Mouse (Mus musculus): Measurements from ENCODE around the gene Selenon. TPM values are rescaled to one million over a fixed set of nuclear protein-coding genes. Genes with fewer than 3 reads are reported as not detected.
A peak's percentile ranks its signal among the peaks of the same experiment; 100 is the strongest.
"Not testable (repeated sequence)": the region's sequence is repeated elsewhere in the genome, so short reads cannot be mapped to it uniquely, and the experiment has no call there.

Selenon gene
- polyA plus RNA-seq, 1 experiment from 2014 or later, result 48.0 TPM

DNA sequence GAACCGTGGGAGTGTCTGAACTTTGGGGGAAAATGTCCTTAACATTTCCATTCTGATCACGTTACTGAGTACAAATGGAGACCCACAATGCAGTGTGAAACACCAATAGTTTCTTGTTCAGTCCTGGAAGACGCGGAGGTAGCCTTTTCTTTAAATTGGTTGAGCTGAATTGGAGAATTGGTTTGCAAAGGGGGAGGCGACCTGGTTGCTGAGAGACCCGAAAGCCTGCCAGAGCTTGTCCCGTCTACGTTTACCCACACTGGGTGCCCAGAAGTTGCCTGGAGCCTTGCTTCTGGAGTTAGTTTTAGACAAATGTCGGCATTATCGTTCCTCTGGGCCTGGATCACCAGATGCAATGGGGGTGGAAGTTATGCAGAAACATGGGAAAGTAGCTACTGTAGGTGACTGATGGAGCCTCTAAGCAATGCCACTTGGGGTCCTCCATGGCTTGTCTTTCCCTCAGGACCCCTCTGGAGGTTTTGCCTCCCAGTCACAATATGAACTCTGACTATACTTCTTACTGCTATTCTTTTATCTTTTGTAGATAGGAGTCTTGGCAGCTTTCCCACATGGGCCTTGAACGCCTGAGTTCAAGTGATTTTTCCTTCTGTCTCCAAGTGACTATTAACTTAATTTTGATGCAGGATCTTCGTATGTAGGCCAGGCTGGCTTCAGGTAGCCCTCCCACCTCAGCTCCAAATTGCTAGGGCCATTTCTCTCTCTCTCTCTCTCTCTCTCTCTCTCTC lies 53.8 kb downstream of the Selenon start:
- 0 out of 2 replicates have a peak, but pooled peaks cover 3% of the 10 kb centered on the region for H3K4me1 ChIP-seq (ENCODE audit: control insufficient read depth, insufficient read depth, low read length)

DNA sequence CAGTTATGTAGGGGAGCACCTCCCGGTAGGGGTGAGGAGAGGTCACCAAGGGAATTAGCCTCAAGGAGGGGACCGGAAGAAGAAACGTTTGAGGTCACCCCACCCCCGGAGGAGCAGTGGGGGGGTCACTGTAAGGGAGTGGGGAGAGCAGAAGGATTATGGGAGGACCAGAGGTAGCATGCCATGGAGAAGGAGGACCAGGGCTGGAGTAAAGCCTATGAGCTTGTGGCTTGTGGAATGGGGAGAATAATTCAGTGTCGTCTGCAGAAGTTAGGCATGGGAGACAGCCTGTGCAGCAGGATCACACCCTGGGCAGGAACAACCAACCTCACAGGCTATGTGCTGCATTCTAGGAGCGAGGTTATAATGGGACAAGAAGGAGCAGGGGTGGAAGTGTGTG lies 54.7 kb downstream of the Selenon start:
- no peak; the same call in 1 of the 2 replicates for ATAC-seq (ENCODE audit: insufficient read depth, low FRiP score, low TSS enrichment)
- WGBS, result 10% methylated on average over 6 of the region's 6 CpGs
- Histone ChIP-seq H3K4me3 (ENCODE audit: low read depth, low read length) (peak overlapping the region; percentile 46), H3K4me2 (ENCODE audit: low read depth) (peak overlapping the region; percentile 93), H3K27me3 (ENCODE audit: control insufficient read depth, insufficient read depth, low read length) (no peaks in the 10 kb centered on the region; the same call in 1 of the 2 replicates), H3K27ac (ENCODE audit: low read depth, low read length) (no peak overlapping the region), H3K9ac (ENCODE audit: low read length) (peak overlapping the region; percentile 62), H3K36me3 (ENCODE audit: control insufficient read depth, insufficient read depth, low read length) (no peaks in the 10 kb centered on the region), H3K9me3 (ENCODE audit: control insufficient read depth, low read length) (no peaks in the 10 kb centered on the region), H3K4me1 (ENCODE audit: control insufficient read depth, insufficient read depth, low read length) (0 out of 2 replicates have a peak, but pooled peaks cover 3% of the 10 kb centered on the region)
- DNase-seq (ENCODE audit: low spot score), result no peak

More for the DNA sequence above, 53.8 kb downstream of the Selenon start:
- no peak overlapping the region for H3K4me2 ChIP-seq (ENCODE audit: low read depth)
- DNase-seq (ENCODE audit: low spot score) (no peak), ATAC-seq (ENCODE audit: insufficient read depth, low FRiP score, low TSS enrichment) (no peak)
- no peak overlapping the region for H3K27ac ChIP-seq (ENCODE audit: low read depth, low read length)
- no peaks in the 10 kb centered on the region for H3K36me3 ChIP-seq (ENCODE audit: control insufficient read depth, insufficient read depth, low read length)
- H3K27me3 ChIP-seq (ENCODE audit: control insufficient read depth, insufficient read depth, low read length), result no peaks in the 10 kb centered on the region; the same call in 1 of the 2 replicates
- H3K4me3 ChIP-seq (ENCODE audit: low read depth, low read length), result no peak overlapping the region
- no peaks in the 10 kb centered on the region for H3K9me3 ChIP-seq (ENCODE audit: control insufficient read depth, low read length)
- WGBS, result 85% methylated on average over 12 of the region's 12 CpGs
- H3K9ac ChIP-seq (ENCODE audit: low read length), result no peak overlapping the region

DNA sequence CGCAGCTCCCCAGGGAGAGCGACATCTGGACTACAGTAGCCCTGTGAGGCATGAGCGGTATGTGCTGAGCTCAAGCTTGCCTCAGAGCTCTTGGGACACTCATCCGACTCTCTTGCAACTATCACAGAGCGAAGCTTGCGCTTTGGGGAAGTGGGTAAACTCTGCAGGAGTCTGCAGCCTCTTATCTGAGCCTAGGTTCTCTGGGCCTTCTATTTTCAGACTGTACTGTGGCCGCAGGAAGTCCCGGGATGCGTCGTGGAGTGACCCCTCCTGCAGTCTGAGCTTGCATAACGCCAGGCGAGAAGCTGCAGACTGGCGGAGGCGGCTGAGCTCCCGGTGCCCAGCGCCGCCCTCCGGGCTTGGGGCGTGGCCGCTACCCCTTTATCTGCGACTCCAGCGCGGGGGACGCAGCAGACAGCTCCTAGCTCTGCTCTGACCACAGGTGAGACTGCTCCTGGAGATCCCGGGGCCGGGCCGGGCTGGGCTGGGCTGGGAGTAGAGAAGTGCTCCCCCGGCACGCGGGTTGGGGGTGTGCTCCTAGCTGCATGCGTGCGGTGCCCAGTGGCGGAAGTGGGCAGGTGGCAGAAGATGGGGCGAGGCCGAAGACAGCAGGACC lies 55.3 kb downstream of the Selenon start, which contains the start of gene Paqr7:
Gene Paqr7 (plus strand): TSS at position 103 of the 616 bp plus-strand sequence.
- DNase-seq (ENCODE audit: low spot score), result peak; percentile 57

DNA sequence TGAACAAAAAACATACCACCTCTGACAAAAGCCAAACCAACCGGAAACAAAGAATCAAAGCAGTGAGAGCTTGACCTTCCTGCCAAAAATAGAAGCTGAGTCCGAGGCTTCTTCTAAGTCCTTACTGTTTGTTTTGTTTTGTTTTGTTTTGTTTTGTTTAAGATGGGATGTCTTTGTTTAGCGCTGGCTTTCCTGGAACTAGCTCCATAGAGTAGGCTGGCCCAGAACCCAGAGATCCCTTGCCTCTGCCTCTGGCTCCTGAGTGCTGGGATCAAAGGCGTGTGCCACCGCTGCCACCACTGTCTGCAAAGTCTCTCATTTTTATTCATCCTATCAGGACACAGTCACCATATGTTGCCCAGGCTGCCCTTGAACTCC lies 56.4 kb downstream of the Selenon start:
- 72% methylated on average over 5 of the region's 5 CpGs for WGBS
- no peak overlapping the region for H3K4me2 ChIP-seq (ENCODE audit: low read depth)
- H3K4me3 ChIP-seq (ENCODE audit: low read depth, low read length), result no peak overlapping the region
- H3K27me3 ChIP-seq (ENCODE audit: control insufficient read depth, insufficient read depth, low read length), result no peaks in the 10 kb centered on the region; the same call in 1 of the 2 replicates
- 0 out of 2 replicates have a peak, but pooled peaks cover 3% of the 10 kb centered on the region for H3K4me1 ChIP-seq (ENCODE audit: control insufficient read depth, insufficient read depth, low read length)
- H3K27ac ChIP-seq (ENCODE audit: low read depth, low read length), result no peak overlapping the region
- no peak for DNase-seq (ENCODE audit: low spot score)
- H3K36me3 ChIP-seq (ENCODE audit: control insufficient read depth, insufficient read depth, low read length), result no peaks in the 10 kb centered on the region
- no peak overlapping the region for H3K9ac ChIP-seq (ENCODE audit: low read length)
- no peak for ATAC-seq (ENCODE audit: insufficient read depth, low FRiP score, low TSS enrichment)
- no peaks in the 10 kb centered on the region for H3K9me3 ChIP-seq (ENCODE audit: control insufficient read depth, low read length)

More for the DNA sequence above, 55.3 kb downstream of the Selenon start, which contains the start of gene Paqr7:
- Histone ChIP-seq H3K9ac (ENCODE audit: low read length) (peak within 1 kb of the TSS; percentile 62), H3K4me2 (ENCODE audit: low read depth) (peak within 1 kb of the TSS; percentile 93), H3K27ac (ENCODE audit: low read depth, low read length) (no peak within 1 kb of the TSS), H3K9me3 (ENCODE audit: control insufficient read depth, low read length) (no peaks in the 10 kb centered on the region), H3K4me3 (ENCODE audit: low read depth, low read length) (peak within 1 kb of the TSS; percentile 46), H3K4me1 (ENCODE audit: control insufficient read depth, insufficient read depth, low read length) (0 out of 2 replicates have a peak, but pooled peaks cover 3% of the 10 kb centered on the region), H3K27me3 (ENCODE audit: control insufficient read depth, insufficient read depth, low read length) (no peaks in the 10 kb centered on the region; the same call in 1 of the 2 replicates), H3K36me3 (ENCODE audit: control insufficient read depth, insufficient read depth, low read length) (no peaks in the 10 kb centered on the region)
- WGBS, result 1% methylated on average over 35 of the region's 35 CpGs
- no peak for ATAC-seq (ENCODE audit: insufficient read depth, low FRiP score, low TSS enrichment)

DNA sequence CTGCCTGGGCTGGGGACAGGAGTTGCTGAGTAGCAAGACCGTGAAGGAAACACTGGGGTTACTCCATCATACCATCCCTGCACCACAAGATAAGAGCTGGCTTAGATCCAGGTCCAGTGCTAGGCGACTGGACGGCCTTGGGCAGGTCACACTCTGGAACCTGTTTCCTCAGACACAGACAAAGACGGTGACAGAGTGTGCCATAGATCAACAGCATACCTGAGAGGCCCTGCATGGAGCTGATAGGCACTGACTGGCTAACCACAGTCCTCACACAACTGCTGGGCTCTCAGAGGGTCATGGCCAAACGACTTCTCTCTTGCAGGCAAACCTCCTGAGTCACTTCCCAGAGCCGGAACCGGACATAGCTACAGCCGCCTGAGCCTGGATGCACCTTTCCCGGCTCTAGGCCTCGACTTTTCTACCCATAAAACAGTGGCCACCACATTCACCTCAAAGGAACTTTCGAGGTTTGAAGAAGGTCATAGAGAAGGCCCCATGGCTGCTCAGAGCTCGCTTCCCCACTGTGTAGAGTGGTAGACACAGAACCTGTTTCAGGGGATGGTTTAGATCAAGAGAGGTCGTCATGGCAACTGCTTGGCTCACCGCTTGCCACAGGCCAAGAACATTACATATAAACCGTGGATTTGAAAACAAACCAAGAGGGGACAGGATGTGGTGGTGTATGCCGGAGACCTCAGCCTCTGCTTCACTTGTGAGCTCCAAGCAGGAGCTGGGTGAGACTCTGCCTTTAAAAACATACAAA lies 57.0 kb downstream of the Selenon start:
- DNase-seq (ENCODE audit: low spot score) (no peak), ATAC-seq (ENCODE audit: insufficient read depth, low FRiP score, low TSS enrichment) (no peak)
- Histone ChIP-seq H3K36me3 (ENCODE audit: control insufficient read depth, insufficient read depth, low read length) (no peaks in the 10 kb centered on the region), H3K9me3 (ENCODE audit: control insufficient read depth, low read length) (no peaks in the 10 kb centered on the region), H3K27ac (ENCODE audit: low read depth, low read length) (no peak overlapping the region), H3K9ac (ENCODE audit: low read length) (no peak overlapping the region), H3K27me3 (ENCODE audit: control insufficient read depth, insufficient read depth, low read length) (no peaks in the 10 kb centered on the region; the same call in 1 of the 2 replicates), H3K4me2 (ENCODE audit: low read depth) (no peak overlapping the region), H3K4me1 (ENCODE audit: control insufficient read depth, insufficient read depth, low read length) (0 out of 2 replicates have a peak, but pooled peaks cover 3% of the 10 kb centered on the region), H3K4me3 (ENCODE audit: low read depth, low read length) (no peak overlapping the region)
- WGBS, result 72% methylated on average over 16 of the region's 16 CpGs

DNA sequence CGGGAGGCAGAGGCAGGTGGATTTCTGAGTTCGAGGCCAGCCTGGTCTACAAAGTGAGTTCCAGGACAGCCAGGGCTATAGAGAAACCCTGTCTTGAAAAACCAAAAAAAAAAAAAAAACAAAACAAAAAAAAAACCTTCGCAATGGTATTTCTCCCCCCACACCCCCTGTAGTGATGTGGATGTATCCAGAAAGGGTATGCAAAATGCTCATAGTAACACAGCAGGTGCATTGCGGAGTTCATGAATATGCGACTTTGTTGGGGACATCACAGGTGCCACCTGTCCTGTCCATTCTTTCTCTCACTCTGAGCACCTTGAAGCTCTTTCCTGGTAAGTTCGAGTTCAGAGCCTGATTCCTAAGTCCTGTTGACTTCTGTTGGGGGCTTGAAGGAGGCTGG lies 57.8 kb downstream of the Selenon start:
- ATAC-seq (ENCODE audit: insufficient read depth, low FRiP score, low TSS enrichment); H3K36me3 ChIP-seq (ENCODE audit: control insufficient read depth, insufficient read depth, low read length); DNase-seq (ENCODE audit: low spot score); H3K27me3 ChIP-seq (ENCODE audit: control insufficient read depth, insufficient read depth, low read length); H3K9ac ChIP-seq (ENCODE audit: low read length); H3K4me2 ChIP-seq (ENCODE audit: low read depth); H3K4me3 ChIP-seq (ENCODE audit: low read depth, low read length); H3K4me1 ChIP-seq (ENCODE audit: control insufficient read depth, insufficient read depth, low read length); H3K9me3 ChIP-seq (ENCODE audit: control insufficient read depth, low read length); H3K27ac ChIP-seq (ENCODE audit: low read depth, low read length): not testable (repeated sequence)
- WGBS, result 89% methylated on average over 6 of the region's 6 CpGs

DNA sequence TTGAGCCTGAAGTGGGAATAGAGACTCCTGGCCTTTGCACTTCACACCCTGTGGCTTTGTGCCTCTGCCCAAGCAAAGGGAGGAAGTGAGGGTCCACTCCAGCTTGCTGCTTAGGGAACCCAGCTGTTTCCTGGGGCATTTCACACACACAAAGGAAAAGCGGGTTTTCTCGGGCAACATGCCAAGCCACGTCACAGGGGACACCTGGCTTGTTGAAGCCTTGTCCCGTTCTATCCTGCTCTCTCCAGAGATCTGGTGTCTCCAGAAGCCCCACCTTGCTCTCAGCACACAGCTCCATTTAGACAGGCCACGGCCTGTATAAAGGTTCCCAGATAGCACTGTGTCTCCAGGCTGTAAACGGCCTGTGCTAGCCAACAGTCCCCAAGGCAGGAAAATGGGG lies 60.2 kb downstream of the Selenon start:
- H3K9me3 ChIP-seq (ENCODE audit: control insufficient read depth, low read length), result no peaks in the 10 kb centered on the region
- no peak for ATAC-seq (ENCODE audit: insufficient read depth, low FRiP score, low TSS enrichment)

DNA sequence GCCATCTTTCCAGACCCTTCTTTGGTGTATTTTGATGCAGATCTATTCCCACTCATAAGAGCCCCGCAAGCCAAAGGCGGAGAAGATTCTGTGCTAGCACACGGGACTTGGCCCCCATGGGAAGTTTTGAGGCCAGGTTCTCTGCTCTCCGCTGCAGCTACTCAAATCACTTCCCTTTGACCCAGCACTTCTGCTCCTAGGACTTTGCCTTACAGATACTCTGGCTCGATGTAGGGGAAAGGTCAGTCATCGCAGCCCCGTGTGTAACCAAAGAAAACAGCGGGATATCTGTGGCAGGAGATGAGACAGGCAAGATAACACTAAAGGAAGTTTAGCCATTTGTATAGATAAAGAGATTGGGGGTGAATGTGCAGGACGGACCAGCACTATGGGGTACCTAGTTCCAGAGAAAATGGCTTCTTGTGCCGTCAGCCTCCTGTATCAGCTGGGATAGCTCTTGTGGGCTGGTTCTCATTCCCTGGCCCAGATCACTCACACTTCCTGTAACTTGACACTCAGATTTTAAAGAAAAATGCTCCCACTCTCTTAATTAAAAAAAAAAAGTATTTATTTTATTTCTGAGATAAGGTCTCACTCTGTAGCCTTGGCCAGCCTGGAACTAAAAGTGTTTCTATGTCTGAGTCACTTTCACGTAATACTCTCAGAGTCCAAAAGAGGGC lies 61.8 kb downstream of the Selenon start:
- Histone ChIP-seq H3K9ac (ENCODE audit: low read length) (no peak overlapping the region), H3K27ac (ENCODE audit: low read depth, low read length) (no peak overlapping the region), H3K36me3 (ENCODE audit: control insufficient read depth, insufficient read depth, low read length) (no peaks in the 10 kb centered on the region), H3K27me3 (ENCODE audit: control insufficient read depth, insufficient read depth, low read length) (no peaks in the 10 kb centered on the region), H3K4me3 (ENCODE audit: low read depth, low read length) (no peak overlapping the region), H3K4me2 (ENCODE audit: low read depth) (no peak overlapping the region), H3K4me1 (ENCODE audit: control insufficient read depth, insufficient read depth, low read length) (no peaks in the 10 kb centered on the region), H3K9me3 (ENCODE audit: control insufficient read depth, low read length) (no peaks in the 10 kb centered on the region)
- ATAC-seq (ENCODE audit: insufficient read depth, low FRiP score, low TSS enrichment), result no peak
- 90% methylated on average over 11 of the region's 11 CpGs for WGBS
- DNase-seq (ENCODE audit: low spot score), result no peak

More for the DNA sequence above, 60.2 kb downstream of the Selenon start:
- no peaks in the 10 kb centered on the region for H3K4me1 ChIP-seq (ENCODE audit: control insufficient read depth, insufficient read depth, low read length)
- no peaks in the 10 kb centered on the region for H3K36me3 ChIP-seq (ENCODE audit: control insufficient read depth, insufficient read depth, low read length)
- no peak overlapping the region for H3K4me3 ChIP-seq (ENCODE audit: low read depth, low read length)
- WGBS, result 89% methylated on average over 6 of the region's 6 CpGs
- no peak overlapping the region for H3K27ac ChIP-seq (ENCODE audit: low read depth, low read length)
- H3K9ac ChIP-seq (ENCODE audit: low read length), result no peak overlapping the region
- DNase-seq (ENCODE audit: low spot score), result no peak
- H3K27me3 ChIP-seq (ENCODE audit: control insufficient read depth, insufficient read depth, low read length), result no peaks in the 10 kb centered on the region; the same call in 1 of the 2 replicates
- no peak overlapping the region for H3K4me2 ChIP-seq (ENCODE audit: low read depth)
